Mouse (Mus musculus) thymus, postnatal 14 days (tissue): Measurements from ENCODE around the gene Gm16440.
"Not testable (repeated sequence)": the region's sequence is repeated elsewhere in the genome, so short reads cannot be mapped to it uniquely, and the experiment has no call there.

Experiments
- DNase-seq: peaks from one replicate; pipeline ENCODE4 v3.0.0; 2021

Gene Gm16440

GRCm38 (mm10) chr14:6390219-6390618, at the start of gene Gm16440:
TSS of gene Gm16440 (minus strand) at chr14:6390319.
- DNase-seq: not testable (repeated sequence)

GRCm38 (mm10) chr14:6426766-6427165, 36.6 kb upstream of the Gm16440 start:
- DNase-seq: peak; percentile 13

- not testable (repeated sequence) for DNase-seq
Measured at GRCm38 (mm10) chr14:6426353-6426752, 36.2 kb upstream of the Gm16440 start.

- not testable (repeated sequence) for DNase-seq
Measured at GRCm38 (mm10) chr14:6412382-6412781, 22.3 kb upstream of the Gm16440 start, which contains the start of gene Gm3591. TSS of gene Gm3591 (minus strand) at chr14:6412482.

- DNase-seq: not testable (repeated sequence)
Measured at GRCm38 (mm10) chr14:6343578-6343977, 46.5 kb downstream of the Gm16440 start, which contains the start of gene Gm3618. TSS of gene Gm3618 (minus strand) at chr14:6343678.
